Mouse (Mus musculus) B cell, adult 62 days (primary cell): ENCODE results near the gene Angptl8. TPM values are rescaled to one million over a fixed set of nuclear protein-coding genes. Genes with fewer than 3 reads are reported as not detected.

Source experiments
- total RNA-seq: library from RNA; stranded (reverse); gene quantifications from 4 replicates; pipeline ENCODE4 v1.2.4, GENCODE M21; 2023

Angptl8 gene
- not detected in 4 replicates for total RNA-seq

GRCm38 (mm10) chr9:21835258-21835912 lies at the start of gene Angptl8:
Gene Angptl8 (plus strand): TSS chr9:21835510.

DNA sequence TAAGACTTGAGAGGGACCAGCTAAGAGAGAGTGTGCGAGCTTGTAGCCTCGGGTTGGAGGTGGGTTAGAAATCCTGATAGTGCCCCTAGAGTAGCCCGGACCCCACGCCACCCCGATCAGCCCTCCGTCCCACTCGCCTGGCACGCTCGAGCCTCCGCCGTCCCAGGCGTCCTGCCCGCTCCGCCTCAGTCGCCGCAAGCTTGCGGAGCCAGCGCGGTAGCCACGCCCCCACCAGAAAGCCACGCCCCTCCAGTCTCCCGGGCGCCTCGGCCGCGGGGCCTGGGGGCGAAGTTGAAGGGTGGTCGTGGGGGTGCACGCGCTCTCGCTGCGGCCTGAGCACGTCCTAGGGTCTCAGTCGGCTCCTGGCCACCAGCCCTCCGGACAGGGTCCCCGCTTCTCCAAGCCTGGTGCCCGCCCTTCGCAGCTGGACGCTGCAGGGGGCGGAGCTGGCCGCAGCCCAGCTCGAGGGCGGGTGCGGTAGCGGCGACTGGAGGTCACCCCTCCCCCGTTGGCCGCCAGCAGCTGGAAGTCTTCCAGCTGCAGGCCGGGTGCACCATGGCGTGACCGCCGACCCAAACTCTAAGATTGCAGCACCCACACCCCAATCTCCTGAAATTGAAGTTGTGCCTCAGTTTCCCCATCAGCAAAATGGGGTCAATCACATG lies 36.8 kb upstream of the Angptl8 start, which contains the start of gene Kank2:
TSS of gene Kank2 (minus strand) at position 400 of the 665 bp plus-strand sequence.

DNA sequence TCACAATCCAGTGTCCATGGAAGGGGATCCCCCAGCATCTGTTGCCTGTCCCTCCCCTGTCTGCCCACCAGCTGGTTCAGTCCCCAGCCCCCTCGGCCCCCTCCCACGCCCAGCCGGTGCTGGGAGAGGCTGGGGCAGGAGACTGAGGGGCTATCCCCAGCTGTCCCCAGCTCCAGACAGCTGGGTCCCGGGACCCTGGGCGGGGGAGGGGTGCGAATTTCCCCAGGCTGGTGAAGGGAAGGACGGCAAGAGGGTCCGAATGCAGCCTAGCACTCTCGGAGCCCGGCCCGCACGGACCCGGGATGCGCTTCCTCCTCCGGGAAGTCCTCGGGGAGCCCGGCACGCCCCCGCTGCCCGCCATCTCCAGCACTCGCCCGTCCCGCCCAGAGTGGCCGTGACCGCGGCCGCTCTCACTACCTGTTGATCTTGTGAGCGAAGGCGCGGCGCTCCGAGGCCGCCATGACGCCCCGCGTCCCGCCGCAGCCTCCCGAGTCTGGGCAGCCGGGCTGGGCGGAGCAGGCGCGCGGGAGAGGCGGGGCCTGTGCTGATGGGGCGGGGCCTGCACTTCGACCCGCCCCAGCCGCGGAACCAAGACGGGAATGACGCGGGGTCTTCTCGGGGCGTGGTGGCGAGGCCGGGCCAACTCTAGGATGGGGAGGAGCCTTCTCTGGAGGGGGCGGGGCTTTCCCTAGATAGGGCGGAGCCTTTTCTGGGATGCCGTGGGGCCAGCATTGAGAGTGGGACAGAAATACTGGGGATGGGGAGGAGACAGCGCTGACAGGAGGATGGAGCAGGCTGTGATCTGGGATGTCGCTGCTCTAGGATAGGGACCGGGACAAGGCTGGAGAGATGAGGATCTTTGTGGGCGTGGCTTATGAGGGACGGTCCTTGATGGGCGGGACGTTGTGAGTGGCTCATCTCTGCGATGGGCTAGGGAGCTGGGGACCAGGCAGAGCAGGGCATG lies 17.1 kb downstream of the Angptl8 start, which contains the start of gene Dock6:
TSS of gene Dock6 (minus strand) at position 508 of the 964 bp plus-strand sequence.

Other genes with a start within 250 kb of the Angptl8 start
- gene Timm29, start 242.8 kb upstream of the Angptl8 start, total RNA-seq, result 32.1 to 36.7 TPM (median 32.7 TPM) in 4 replicates
- 13.4 to 17.8 TPM (median 15.4 TPM) in 4 replicates for gene Yipf2, start 242.7 kb upstream of the Angptl8 start, total RNA-seq
- gene Smarca4, start 219.3 kb upstream of the Angptl8 start, total RNA-seq, result 102 to 108 TPM (median 105 TPM) in 4 replicates
- 17.1 to 22.6 TPM (median 18.9 TPM) in 4 replicates for gene Ldlr, start 112.0 kb upstream of the Angptl8 start, total RNA-seq
- 1.8 to 4.0 TPM (median 2.8 TPM) in 4 replicates for gene Spc24, start 75.2 kb upstream of the Angptl8 start, total RNA-seq
- gene Kank2, start 36.8 kb upstream of the Angptl8 start, total RNA-seq, result 0.23 to 0.76 TPM (median 0.41 TPM) in 4 replicates
- 13.1 to 17.6 TPM (median 16.5 TPM) in 4 replicates for gene Dock6, start 17.1 kb downstream of the Angptl8 start, total RNA-seq
- 3.3 to 5.5 TPM (median 3.6 TPM) in 4 replicates for gene Rab3d, start 82.7 kb downstream of the Angptl8 start, total RNA-seq
- 0.89 TPM in 1 of 4 replicates, not detected in the others for gene Ccdc159, start 92.0 kb downstream of the Angptl8 start, total RNA-seq
- 0.95 to 1.5 TPM in 2 of 4 replicates, not detected in the others for gene Tmem205, start 92.0 kb downstream of the Angptl8 start, total RNA-seq
- 1.3 to 1.4 TPM (median 1.3 TPM) in 4 replicates for gene Plppr2, start 101.5 kb downstream of the Angptl8 start, total RNA-seq
- 7.7 to 11.2 TPM (median 9.9 TPM) in 4 replicates for gene Swsap1, start 120.2 kb downstream of the Angptl8 start, total RNA-seq
- not detected in 4 replicates for gene Epor, start 128.0 kb downstream of the Angptl8 start, total RNA-seq
- gene Rgl3, start 153.9 kb downstream of the Angptl8 start, total RNA-seq, result not detected in 4 replicates
- not detected in 4 replicates for gene Ccdc151, start 167.1 kb downstream of the Angptl8 start, total RNA-seq
- gene Prkcsh, start 167.3 kb downstream of the Angptl8 start, total RNA-seq, result 64.4 to 73.1 TPM (median 72.2 TPM) in 4 replicates
- gene Elavl3, start 216.5 kb downstream of the Angptl8 start, total RNA-seq, result not detected in 4 replicates
- gene Gm49318, start 235.7 kb downstream of the Angptl8 start, total RNA-seq, result not detected in 4 replicates
- 28.4 to 35.4 TPM (median 33.4 TPM) in 4 replicates for gene Zfp653, start 235.9 kb downstream of the Angptl8 start, total RNA-seq
- 17.8 to 24.6 TPM (median 20.1 TPM) in 4 replicates for gene Ecsit, start 249.9 kb downstream of the Angptl8 start, total RNA-seq